Mouse (Mus musculus) urinary bladder, adult 18-20 months (tissue): ENCODE measurements at regions not wholly inside any gene's neighbourhood (a gene's known extent, or its start where the extent isn't known, plus 50 kb on each side); places are given as distances from the start of the nearest gene placed in this dataset.

Source experiments
- DNase-seq, 2 experiments: peaks; one replicate each; pipeline ENCODE4 v3.0.0; 2022; ENCODE audit warnings: low spot score in 2 of 2, mixed read lengths in 2 of 2

DNA sequence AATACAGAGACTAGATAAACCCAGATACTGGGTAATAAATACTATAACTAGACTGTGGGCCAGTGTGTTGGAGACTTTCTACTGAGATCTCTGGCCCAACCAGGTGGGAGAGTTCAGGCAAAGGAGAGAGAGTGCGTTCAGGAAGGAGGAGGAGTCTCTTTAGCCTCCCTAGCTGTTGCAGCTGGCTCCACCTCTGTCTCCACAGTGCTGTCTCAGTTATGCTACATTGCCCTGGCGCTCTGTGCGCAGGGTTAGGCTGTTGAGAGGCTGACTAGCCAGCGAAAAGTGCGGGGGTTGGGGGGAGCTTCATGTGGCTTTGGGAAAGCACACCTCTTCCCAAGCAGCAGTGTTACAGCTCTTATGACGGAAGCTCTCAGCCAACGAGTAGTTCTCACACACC is 104.7 kb upstream of the Syndig1 start:
- no peak for DNase-seq

DNA sequence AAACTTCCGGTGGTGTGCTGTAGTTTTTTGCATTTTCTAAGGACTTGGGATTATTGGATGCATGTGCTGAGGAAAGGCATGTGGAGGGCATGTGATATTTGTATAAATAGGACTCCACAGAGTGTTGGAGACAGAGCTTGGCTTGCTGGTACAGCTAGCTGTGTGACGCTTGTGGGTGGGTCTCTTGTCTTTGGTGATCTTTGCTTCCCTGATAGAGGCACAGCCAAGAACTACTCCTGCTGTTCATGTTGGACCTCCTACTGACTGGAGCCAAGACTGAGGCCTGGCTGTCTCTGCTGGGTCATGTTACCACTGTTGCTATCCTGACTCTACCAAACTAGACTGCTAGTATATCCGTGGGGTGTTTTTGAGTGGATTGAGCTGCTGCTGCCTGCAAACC is 103.1 kb upstream of the Syndig1 start:
- no peak for DNase-seq

DNA sequence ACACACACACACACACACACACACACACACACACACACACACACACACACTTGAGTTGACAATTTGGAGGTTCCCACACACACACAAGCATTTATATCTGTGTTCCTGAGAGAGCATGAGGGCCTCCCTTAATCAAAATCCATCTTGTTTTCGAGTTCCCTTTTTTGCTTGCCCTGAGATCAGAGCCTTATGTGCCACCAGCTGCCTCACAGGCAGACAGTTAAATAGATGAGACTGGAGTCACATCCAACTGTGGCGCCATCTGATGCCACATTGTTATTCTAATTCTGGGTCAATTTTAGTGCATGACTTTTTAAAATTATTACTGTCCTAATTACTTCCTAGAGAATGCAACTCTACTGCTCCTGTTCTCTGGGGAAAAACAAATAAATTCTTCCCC is 91.2 kb upstream of the Syndig1 start:
- DNase-seq: no peak

DNA sequence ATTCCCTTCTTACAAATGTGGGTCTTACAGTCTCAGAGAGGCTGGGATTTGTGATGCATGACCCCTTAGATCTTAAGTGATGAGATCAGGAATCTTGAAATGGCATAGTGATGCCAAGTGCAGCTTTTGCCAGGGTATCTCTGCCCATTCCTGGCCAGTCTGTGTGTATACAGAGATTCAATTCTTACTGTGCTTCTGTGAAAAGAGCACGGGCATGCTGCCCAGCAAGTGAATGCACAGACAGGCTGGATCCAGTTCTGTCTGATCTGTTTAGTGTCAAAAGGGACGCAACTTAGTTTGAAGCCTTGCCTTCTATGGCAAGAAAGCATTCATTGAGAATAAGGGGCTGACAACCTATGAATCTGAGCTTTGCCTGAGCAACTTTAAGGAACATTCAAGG is 89.1 kb upstream of the Syndig1 start:
- no peak for DNase-seq

DNA sequence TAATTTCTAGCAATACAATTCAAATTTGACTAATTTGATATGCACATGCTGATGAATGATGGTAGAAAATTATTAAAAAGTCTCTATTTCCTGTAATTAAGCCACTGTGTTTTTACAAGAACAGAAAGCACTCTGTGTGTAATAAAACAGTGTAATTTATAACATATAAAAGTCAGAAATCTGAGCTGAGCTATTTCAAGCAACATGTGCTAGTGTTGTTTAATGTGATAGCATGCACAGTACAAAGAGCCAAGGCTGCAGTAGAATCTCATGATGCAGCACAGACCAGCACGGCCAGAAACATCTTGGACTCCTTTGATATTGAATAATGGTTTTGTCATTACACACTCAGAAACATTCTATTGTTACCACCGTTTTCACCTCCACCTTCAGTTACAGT is 86.3 kb upstream of the Syndig1 start:
- no peak for DNase-seq

DNA sequence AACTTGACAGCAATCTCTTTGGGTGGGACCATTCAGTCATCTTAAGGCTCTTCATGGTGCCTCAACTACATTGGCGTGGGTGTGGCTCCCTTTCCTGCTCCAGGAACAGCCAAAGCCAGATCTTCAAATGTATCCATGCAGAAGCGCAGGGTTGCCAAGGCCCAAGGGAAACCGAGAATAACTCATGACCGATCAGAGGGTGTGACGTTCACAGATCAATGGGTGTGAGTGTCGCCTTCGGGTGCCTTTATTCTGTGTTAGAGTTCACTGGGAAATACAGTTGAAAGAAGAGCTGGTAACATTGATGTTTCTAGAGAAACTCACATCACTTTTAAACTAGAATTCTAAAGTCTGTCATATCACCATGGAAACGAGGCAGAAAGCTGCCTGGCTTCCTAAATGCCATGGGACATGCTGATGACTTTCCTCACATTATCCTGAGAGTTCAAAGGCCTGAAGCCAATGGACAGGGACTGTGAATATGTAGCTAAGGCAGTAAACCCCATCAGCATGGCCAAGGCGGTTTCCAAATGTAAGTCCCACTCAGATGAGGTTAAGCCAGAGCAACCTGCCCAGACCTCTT is 80.7 kb upstream of the Syndig1 start:
- DNase-seq: no peak

DNA sequence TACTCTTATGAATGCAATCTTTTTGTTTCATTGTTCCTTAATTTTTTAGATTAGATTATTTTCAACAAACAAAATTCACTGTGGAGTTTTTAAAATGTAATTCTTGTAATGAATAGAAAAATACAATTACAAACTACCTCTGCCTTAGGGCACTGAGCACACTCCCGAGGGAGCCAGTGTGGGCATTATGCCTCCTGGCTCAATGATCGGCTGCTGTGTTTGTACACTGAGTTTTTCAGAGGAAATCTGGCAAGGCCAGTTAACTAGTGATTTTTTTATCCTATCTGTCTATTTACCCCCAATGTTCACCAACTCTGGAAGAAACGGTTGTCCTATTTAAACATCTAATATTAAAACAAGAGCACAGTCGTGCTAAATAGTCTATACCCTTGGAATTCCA is 69.9 kb upstream of the Syndig1 start:
- no peak for DNase-seq

DNA sequence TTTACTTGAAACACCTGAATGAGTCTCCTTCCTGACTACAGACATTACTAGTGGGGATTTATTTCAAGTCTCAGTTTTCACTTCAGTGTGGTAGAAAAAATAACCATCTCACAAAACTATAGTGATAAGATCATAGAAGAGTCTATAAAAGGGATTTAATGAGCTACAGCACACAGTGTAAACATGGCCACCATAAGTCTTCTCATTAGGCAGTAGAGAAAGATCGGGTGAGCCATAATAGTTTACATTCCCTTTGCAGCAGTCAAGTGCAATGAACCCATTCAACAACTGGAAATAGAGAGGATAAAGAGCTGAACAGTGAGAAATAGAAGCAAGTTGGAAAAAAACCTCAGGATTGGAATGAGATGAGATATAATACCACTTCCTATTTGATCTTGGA is 65.1 kb upstream of the Syndig1 start:
- no peak for DNase-seq

DNA sequence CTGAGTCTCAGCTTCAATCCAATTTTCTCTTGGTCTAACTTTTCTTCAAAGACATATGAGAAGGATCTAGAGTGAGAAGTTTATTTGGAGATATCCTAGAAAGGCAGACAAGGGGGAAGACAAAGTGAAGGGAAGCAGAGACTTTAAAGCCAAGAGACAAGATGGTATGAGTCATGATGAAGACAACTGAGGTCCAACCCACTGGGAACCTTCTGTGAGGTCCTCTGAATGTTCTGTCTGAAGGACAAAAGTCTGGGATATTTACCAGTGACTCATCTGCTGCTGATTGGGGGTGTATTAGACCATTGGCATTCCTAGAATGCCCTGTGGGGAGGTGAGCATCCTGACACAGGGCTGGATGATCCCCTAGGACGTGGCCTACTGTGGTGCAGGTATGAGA is 61.0 kb upstream of the Syndig1 start:
- DNase-seq: no peak

DNA sequence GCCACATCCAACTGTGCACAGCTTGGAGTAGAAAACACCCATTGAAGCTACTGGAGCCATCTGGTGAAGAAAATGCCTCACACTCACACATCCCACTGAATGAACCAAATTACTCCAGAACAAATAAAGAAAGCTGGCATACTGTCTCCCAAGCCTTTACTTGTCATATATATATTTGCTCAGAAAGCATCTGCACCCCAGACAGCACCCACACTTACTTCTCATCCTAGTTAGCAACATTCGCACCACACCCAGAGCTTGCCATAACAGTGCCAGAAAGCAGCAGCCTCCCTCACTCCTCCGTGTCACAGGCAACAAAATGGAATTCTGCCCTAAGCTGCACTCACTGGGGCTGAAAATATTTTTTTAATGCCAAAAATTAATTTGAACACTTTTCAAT is 60.5 kb upstream of the Syndig1 start:
- DNase-seq: no peak

DNA sequence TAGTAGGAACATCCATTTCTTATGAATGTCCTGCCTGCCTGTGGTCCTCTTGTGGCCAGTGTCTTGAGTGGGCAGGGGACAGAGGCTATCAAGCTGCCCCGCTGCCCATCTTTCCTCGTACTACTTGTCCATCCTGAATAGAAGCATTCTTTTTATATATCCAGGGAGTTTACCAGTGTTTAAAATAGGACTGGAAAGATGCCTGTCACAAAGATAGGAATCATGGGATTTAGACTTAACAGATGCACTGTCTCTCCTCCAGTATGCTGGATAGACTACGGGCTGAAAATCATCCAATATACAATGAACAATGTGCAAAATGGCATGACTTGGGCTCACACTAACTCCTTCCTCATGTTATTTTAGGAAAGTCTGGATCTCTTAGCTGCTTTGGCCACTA is 51.7 kb upstream of the Syndig1 start:
- no peak for DNase-seq
